Mouse (Mus musculus): ENCODE results near the gene Gm12117.

Gene Gm12117

DNA sequence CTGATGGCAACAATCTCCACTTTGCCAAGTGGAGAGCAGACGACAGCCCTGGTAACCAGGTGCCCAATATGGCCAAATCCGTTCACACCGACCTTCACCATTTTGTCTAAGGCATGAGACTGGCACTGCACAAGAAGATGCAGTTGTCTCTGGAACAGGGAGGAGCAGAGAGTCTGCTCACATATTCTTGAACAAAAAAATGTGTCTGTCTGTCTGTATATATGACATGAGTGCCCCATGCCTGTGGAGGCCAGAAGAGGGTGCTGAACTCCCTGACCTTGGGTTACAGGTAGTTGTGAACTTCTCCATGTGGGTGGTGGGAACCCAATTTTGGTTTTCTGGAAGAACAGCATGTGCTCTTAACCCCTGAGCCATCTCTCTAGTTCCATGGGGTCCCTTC, at the start of gene Gm12117:
Gm12117 (minus strand) TSS at position 101 of the 400 bp plus-strand sequence.
- no peak for DNase-seq (ENCODE audit: low spot score in 2 of 2)

GRCm38 (mm10) chr11:33319006-33319611, 42.6 kb upstream of the Gm12117 start:
- no peak for DNase-seq (ENCODE audit: low spot score in 2 of 2)

DNA sequence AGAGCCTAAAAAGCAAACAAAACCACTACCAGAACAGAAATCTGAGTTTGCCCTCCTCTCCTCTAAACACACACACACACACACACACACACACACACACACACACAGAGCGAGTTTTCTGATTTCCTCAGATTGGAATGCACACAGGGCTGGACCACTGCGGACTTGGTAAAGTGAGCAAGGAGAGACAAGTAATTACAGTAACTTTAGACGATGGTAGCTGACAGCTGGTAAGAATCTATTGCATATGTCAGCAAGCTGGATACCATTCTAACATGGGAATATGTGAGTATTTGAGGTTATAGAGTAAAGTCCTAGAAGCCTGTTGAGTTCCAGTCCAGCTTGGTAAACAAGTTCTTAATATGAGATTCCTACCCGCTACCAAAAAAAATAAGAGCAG, 33.0 kb upstream of the Gm12117 start:
- no peak for DNase-seq (ENCODE audit: low spot score in 2 of 2)

DNA sequence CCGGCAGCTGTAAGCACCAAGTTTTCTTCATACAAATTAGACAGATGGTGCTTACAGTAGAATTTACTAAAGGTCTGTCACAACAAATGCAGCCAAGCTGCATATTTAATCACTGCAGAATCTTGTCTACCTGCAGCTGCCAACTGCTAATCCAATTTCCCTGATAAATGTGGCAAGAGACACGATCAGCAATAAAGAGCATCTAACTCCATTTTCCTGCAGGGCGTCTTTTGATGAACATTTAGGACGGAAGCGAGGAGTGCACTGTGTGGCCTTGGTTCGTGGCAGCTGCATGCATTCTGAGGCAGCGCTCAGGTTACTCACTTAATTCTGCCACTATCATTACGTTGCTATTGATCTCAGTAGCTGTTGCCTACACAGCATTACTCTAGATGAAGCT, 24.3 kb upstream of the Gm12117 start:
- DNase-seq (ENCODE audit: low spot score in 2 of 2) = no peak

GRCm38 (mm10) chr11:33299371-33299770, 22.8 kb upstream of the Gm12117 start:
- no peak for DNase-seq (ENCODE audit: low spot score in 2 of 2)

- no peak for DNase-seq (ENCODE audit: low spot score in 2 of 2)
Measured at GRCm38 (mm10) chr11:33297121-33297520, 20.6 kb upstream of the Gm12117 start.

DNA sequence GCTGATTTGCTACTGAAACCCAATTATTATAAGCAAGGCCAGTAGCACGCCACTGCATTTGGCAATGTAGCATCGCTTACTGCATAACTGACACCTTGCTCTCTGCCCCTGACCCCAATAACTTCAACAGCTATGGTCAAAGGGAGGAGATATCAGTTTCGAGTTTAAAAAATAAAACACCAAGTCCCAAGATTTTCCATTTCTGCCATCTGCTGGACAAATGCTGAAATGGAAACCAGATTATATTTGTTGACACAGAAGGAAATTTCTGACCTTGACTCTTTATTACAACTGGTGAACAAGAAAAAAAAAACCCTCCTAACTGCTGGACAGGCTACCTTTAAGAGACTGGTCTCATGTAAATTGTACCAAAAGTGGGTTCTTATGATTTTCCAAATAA, 18.9 kb upstream of the Gm12117 start:
- DNase-seq (ENCODE audit: low spot score in 2 of 2) = no peak

- no peak for DNase-seq (ENCODE audit: low spot score in 2 of 2)
Measured at GRCm38 (mm10) chr11:33294063-33294462, 17.5 kb upstream of the Gm12117 start.

DNA sequence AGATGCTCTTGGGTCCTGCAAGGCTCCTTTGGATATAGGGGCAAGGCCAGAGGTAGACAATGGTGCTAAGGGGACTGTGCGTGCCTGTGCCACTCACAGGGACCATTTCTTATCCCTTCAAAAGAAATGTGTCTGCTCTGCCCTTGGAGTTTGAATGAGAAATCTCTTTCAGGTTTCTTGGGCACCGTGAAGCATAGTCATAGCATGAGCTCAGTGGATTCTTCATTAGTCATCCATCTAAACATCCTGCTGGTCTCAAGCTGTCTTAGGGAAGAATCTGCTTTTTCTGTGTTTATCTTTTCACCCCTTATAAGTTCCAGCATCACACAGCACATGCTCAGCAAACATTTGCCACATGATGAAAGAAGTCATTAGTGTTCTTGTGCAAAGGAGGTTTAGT, 2.0 kb upstream of the Gm12117 start:
- DNase-seq (ENCODE audit: low spot score in 2 of 2) = no peak

DNA sequence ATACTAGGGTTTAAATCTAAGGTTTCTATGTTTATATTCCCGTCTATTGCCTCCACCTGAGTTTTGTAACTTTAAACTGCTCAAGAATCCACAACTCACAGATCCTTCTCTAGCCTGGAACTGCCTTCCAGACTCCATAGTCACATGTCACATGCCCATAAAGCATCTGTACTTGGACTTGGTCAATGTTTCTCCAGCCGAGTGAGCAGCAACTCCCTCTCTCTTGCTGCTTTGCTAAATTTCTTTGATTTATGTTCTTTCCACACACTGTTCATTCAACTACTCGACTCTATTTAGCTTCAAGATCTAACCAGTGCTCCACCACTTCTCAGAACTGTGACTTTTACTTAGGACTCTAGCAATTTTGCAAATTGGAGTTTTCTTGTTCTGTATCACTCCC, 1.7 kb downstream of the Gm12117 start:
- DNase-seq (ENCODE audit: low spot score in 2 of 2) = no peak

DNA sequence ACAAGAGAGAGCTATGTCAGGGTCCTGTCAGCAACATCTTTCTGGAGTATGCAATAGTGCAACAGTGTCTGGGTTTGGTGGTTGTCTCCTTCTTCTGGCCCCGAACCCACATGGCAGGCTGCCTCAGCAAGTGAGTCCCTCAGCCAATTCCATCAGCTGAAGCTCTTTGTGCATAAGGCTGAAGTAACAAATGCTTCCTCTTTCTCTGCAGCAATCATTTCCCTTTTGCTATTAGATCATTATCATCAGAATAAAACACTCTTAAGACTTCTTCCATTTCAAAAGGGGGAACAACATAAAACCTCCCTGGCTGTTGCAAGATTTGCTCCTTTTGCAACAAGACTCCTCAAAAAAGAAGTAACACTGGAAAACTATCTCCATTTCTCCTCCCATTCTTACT, 2.2 kb downstream of the Gm12117 start:
- no peak for DNase-seq (ENCODE audit: low spot score in 2 of 2)

GRCm38 (mm10) chr11:33240295-33240694, 36.2 kb downstream of the Gm12117 start:
- DNase-seq (ENCODE audit: low spot score in 2 of 2) = no peak

DNA sequence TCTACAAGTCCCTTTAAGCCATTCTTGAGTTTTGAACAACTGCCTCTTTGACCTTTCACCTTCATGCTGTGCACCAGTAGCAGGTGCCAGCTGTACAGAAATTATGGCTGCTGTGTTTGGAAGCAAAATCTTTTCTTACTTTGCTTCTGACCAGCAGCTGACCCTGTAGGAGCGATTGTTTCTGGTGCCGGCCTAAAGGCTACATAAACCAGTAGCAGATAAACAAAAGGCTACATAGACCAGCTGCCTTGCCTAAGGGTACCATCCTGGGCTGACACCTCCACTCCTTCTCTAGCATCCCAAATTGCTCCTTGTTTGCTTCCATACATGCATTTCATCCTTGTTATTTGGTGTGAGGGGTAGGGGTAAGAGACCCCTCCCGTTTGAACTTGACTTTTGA, 42.4 kb downstream of the Gm12117 start:
- no peak for DNase-seq (ENCODE audit: low spot score in 2 of 2)

DNA sequence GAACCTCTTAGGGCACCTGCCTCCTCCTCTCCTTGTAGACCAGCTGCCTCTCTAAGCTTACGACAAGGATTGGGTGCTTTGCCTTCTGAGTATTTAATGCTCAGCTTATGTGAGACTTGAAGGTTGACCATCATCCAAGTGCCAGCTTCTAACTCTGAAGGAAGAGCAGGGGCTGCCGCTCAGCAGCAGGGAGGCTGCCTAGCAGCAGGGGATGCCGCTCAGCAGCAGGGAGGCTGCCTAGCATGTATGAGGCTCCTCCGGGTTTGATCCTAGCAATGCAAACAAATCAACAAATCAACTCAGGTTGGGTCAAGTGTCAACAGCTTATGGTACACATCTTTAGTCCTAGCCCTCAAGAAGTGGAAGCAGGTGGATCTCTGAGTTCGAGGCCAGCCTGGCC, 44.5 kb downstream of the Gm12117 start:
- DNase-seq (ENCODE audit: low spot score in 2 of 2) = no peak

GRCm38 (mm10) chr11:33228186-33228585, 48.4 kb downstream of the Gm12117 start:
- DNase-seq (ENCODE audit: low spot score in 2 of 2) = no peak

GRCm38 (mm10) chr11:33226516-33226915, 50.0 kb downstream of the Gm12117 start:
- no peak for DNase-seq (ENCODE audit: low spot score in 2 of 2)
